Mouse (Mus musculus) adipocyte (in vitro differentiated cells): Measurements from ENCODE around the gene Sde2.
A peak's percentile ranks its signal among the peaks of the same experiment; 100 is the strongest.

ENCODE experiments used
- DNase-seq: peaks from one replicate; pipeline ENCODE4 v3.0.0-alpha.2; 2016; ENCODE audit warnings: low spot score

The Sde2 gene

DNA sequence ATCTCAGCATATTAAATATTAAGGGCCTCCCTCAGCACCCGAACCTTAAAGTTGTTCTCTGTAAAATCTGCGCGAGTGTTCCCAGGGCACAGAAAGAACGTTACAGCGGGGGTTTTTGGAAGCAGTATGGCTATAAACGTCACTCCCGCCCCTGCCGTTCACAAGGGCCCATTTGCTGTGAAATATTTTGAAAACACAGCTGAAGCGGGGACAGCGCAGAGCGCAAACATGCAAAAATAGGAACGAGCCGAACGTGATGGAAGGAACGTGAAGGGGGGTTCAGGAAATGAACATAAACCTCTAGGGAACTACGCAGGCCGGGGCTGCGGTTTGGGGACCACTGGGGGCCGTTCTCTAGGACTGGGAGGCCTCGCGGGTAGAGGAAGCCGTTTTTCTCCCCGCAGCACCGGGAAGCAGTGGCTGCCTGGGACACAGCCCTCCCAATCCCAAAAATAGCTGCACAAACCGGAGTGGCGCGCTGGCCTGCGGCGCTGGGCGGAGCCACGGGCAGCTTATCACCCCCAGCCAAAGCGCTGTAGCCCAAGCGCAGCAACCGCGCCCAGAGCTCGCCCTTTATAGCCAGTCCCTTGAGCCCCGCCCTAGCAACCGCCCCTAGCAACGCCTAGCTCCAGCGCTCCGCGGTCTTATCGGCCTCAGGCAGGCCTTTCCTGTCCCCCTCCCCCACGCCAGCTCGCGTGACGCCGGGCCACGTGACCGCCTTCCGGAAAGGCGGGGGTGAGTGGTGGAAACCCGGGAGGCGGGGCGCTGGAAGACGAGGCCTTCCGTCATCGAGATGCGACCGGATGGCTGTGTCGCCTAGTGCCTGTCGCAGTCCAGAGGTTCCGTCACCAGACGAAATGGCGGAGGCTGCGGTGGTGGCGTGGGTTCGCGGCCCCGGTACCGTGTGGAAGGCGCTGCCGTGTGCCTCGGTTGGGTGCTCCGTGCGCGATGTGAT is at the start of gene Sde2:
Gene Sde2 (plus strand): TSS at position 812 of the 955 bp plus-strand sequence.
- DNase-seq = peak; percentile 100

- DNase-seq = no peak
Measured at GRCm38 (mm10) chr1:180801466-180801994, 49.4 kb upstream of the Sde2 start.

DNA sequence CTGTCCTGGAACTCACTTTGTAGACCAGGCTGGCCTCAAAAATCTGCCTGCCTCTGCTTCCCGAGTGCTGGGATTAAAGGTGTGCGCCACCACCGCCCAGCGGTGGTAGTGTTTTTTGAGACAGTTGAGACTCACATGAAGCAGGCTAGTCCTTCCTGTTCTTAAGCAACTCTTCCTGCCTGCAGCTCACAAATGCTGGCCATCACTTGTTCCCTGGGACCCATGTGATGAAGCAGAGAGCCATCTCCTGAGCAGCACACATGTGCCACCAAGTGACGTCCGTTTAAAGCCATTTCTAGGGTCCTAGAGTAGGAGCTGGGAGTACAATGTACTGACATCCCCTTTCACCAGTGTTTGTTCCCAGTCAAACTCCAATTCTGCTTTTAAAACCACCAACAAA is 47.0 kb upstream of the Sde2 start:
- no peak for DNase-seq

DNA sequence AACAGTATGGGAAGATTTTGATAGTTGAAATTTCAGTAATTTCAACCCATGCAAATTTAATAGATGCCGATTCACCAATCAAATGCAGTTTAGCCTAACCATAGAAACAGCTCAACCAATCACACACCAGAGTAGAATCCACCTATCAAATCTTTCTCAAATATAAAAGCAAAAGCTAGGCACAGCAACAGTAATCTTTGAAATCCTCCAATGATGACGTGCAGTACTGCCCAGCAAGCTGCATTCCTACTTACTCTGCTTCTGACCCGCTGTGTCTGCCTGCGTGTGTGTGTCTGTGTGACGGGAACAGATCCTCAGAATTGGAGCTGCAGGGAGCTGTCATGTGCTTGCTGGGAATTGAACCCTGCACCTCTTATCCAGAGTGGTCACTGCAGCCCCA is 42.1 kb upstream of the Sde2 start:
- DNase-seq = peak; percentile 29

GRCm38 (mm10) chr1:180810976-180811375 is 40.0 kb upstream of the Sde2 start:
- DNase-seq = peak; percentile 58

DNA sequence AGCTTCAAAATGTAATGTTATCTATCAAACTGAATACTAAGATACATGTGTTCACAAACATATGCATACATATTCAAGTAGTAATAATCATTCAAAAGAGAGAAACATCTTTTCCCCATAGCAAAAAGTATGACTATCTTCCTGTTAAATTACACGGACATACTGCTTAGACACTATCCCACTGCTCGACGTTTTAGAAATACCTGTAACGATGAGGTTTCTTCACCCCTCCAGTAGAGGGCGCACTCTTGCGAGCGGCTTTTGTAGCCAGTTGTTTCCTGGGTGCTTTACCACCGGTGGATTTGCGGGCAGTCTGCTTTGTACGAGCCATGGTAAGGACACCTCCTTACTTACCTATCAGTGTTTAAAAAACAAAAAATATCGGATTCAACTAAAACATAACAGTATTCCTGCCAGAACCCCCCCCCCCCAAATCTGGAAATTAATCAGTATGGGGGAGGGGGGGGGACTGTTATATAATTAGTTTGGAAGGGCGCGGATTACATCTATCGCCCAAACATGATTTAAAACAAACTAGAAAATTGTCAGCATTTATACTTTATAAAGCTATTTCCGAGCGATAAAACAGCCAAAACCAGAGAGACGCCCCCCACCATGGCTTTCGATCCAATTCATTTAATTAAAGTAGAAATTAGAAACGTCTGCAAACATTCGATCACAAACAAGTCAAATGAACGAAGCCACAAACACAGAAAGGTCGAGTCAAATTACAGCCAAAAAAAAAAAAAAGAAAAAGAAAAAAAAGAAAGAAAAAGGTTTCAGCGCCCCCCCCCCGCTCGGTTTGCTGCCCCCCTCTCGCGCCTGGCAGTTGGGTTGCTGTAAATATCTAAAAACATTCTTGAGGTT is 39.1 kb upstream of the Sde2 start:
- DNase-seq = peak; percentile 59

DNA sequence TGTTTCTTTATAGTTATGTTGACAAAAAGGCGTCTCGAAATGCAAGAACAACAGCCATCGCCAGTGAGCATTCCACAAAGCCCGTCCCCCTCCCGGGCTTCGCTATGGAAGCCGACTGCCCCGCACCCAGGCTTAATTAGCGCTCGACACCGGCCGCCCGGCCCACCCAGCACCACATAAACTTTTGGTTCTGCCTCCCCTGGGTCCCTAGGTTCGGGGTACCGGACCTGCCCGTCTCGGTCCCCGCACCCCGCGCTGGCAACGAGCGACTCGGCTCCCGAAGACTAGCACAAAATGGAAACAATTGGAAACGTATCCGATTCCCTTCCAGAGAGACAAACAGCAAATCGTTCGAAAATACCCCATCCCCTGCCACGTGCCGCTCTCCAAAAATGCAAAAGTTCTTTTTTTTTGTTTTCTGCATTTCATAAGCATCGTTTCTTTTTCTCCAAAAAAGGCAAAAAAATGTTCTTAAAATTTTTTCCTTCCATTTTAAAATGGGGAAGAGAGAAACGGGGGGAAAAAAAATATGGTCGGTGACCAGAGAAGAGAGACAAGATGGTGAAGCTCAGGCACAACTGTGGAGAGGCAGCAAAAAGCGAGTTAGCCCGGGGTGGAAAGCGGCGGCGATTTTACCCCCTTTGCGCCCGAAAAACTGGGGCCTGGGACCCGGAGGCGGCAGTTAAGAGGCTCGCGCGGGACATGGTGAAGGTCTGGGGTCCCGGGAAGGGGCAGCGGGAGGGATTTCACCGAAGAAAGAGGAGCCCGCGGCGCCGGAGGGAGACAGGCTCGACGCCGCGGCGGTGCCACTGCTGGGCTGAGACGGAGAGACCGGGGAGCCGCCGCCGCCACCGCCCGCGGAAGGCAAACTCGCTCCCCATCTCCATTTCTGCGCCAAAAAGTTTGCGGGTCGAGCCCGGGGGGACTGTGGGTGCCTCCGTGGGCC is 38.2 kb upstream of the Sde2 start:
- peak; percentile 64 for DNase-seq

- DNase-seq = peak; percentile 94
Measured at GRCm38 (mm10) chr1:180813409-180813884, 37.5 kb upstream of the Sde2 start.

DNA sequence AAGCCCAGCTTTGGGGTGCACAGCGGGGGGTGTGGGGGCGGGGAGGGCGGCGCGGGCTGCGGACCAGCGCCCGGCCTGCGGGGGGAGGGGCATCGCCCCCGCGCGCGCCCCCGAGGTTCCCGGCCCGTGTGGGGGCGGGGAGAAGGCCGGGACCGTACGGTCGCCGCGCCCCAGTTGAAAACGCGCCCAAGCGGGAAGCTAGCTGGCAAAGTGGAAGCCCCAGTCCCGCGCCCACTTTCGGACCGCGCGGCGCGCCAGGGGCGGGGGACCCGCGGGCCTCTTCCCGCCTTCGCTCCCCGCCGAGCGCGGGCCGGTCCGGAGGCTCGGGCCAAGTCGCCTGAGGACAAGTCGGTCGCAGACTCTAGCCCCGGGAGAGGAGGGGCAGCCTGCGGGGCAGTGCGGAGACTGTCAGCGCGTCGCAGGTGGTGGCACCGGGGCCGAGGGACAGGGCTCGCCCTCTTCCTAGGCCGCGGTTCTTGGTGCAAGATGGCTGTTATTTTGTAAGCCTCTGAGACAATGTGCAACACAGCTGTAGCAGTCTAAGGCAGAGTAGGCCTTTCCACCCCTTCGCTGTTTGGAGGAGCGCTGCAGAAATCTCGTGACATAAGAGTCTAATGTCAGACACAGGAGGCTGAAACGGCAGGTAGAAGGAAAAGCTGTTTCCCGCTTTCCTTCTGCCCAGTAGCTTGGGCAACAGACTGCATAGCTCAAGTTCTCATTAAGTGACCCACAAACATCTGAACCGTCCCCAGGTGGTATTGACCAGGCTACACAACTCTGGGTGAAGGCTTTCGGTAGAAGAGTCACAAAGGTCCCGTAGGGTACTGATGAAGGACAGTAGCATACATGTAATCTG is 36.8 kb upstream of the Sde2 start, which contains the start of gene H3f3a:
Gene H3f3a (minus strand): TSS at position 59 of the 856 bp plus-strand sequence.
- DNase-seq = peak; percentile 57

DNA sequence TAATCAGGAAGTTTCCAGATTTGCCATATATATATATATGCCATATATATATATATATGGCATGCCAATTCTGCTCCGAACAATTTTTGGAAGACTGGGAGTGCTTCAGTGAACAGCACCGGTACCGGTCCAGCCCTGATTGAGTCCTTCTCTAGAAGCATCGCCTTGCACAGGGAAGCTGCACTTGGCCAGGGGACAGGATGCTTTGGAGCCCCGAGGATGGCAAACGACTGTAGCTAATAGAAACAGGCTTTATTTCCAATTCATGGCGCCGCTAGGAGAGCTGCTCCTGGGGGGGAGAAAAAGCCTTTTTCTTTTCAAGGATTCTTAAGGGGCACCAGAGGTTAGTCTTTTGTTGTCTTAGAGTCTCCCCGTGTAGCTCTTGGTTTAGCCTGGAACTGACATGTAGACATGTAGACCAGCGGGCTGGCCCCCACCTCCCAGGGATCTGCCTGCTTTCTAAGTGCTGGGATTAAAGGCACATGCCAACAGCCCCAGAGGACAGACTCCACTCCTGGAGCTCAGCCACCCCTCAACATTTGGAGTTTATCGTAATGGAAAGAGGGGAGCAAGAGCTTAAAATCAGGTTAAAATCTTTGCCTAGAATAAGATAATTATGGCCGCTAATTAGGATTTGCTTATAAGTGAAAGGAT is 35.4 kb upstream of the Sde2 start:
- DNase-seq = no peak

DNA sequence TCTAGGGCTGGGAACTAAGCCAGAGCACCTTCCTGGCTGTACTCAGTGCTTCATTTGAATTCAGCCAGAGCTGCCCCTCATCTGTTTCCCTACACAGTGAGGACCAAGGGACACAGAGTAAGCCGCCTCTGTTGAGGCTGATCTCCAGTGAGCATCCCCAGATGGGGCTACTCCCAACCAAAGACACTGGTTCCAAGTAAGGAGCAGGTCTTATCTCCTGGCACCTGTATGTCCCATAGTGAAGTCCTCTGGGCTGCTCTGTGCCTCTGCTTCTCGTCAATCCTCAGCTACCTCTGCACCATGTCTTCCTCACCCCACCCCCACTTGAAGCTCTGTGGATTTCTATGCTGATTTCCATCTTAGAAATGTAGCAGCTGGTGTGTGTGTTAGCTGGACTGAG is 32.9 kb upstream of the Sde2 start:
- no peak for DNase-seq

DNA sequence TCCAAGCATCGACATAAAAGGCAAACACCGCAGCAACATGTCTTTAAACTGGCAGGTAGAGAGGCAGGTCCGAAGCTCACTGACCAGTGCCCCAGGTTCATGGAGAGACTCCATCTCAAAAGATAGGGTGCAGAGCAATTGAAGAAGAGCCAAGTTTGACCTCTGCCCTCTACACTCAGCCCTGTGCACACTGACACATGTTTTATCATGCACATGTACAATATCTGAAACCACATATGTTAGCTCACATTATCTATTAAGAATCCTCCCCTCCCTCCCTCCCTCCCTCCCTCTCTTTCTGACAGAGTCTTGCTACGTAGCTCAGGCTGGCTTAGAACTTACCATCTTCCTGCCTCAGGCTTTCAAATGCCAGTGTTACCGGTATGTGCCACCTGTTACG is 29.8 kb upstream of the Sde2 start:
- no peak for DNase-seq

GRCm38 (mm10) chr1:180822276-180822675 is 28.7 kb upstream of the Sde2 start:
- DNase-seq = no peak

DNA sequence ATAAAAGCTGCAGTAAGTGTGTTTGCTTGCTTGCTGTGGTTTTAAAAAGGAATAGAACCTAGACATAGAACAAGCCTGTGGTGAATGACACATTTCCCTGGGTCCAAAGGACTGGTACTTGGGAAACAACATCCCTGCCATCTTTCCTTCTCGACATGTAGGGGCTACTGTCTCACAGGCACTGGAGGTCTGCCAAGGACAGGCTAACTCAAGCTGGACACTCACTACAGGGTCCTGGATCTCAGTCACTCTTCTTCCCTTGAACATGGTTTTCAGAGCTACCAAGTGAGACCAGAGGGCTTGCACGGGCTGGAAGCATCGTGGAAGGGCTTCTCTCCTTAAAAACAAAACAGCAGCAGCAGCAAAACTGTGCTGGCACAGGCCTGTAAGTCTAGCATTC is 27.2 kb upstream of the Sde2 start:
- no peak for DNase-seq

GRCm38 (mm10) chr1:180824721-180825120 is 26.2 kb upstream of the Sde2 start:
- no peak for DNase-seq

DNA sequence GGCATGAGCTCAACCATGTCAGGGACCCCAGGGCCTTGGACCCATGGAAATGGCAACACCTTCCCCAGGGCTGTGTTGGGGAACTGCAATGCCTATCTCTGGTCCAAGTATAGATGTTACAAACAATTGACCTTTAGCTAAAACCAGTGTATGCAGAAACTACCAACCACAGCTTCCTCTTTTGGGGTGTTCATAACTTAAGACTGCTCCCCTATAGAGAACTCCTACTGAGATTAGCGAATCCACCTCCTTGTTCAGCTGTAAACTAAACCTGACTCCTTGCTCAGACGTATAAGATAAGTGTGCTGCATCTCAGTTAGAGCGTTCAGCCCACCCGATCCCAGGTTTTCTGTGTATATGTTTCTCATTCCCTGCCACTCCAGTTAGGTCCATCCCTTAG is 24.3 kb upstream of the Sde2 start:
- no peak for DNase-seq

- DNase-seq = no peak
Measured at GRCm38 (mm10) chr1:180829775-180830174, 21.2 kb upstream of the Sde2 start.

- DNase-seq = no peak
Measured at GRCm38 (mm10) chr1:180830175-180830574, 20.8 kb upstream of the Sde2 start.

DNA sequence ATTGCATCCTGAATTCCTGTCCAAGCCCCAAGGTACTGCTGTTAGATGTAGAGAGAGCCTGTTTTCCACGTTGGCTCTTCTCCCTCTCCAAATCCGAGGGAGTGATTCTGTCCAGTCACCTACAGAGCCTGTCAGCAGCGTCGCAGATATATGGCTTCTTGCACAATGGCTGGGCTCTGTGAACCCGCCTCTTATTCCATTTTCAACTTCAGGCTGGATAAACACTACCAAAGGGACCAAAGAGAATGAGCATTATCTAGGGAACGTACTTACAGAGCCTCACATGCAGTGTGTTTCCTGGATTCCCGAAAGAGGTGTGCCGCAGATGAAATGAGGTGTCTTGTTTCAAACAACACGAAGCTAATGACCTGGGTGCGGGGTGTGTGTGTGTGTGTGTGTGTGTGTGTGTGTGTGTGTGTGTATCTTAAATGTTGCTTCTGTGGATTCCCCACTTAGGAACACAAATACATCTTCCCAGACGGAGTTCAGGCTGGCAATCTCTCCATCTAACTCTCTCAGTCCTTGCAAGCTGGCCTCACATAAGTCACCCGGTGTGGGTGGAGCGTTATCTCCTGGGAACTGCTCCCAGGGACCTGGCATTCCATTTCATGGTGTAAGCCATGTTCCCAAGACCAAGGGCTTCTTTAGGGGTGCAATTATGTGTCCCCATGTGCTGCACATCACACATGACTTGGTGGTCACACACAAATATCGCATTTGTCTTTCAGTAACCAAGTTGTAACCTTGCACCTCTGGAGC is 20.2 kb upstream of the Sde2 start:
- DNase-seq = no peak
